ENCODE assay signal across 8 mouse cellular contexts in genomic region chr9:27192001-27192760, GRCm38 (mm10). TPM values are rescaled to one million over a fixed set of nuclear protein-coding genes. Genes with fewer than 3 reads are reported as not detected.
DNase-seq lines count a peak whose midpoint lies in the region; ATAC-seq and TF ChIP-seq lines count a peak whose summit lies in the region.

No protein-coding gene starts in this region.

- DNase-seq in 3T3-L1 (ENCODE audit: low read depth, low spot score) (peak; percentile 91), liver (peak; percentile 65)
- peak; percentile 92 for DNase-seq in kidney, postnatal 10 days
- DNase-seq in midbrain, postnatal 0 days (ENCODE audit: low spot score): peak; percentile 93

- H3K36me3 ChIP-seq in forebrain, embryonic 13.5 days (ENCODE audit: poor library complexity, severe bottlenecking): no peaks in the 10 kb centered on the region
- no peaks in the 10 kb centered on the region for H3K36me3 ChIP-seq in heart, embryonic 15.5 days
- no peaks in the 10 kb centered on the region for H3K36me3 ChIP-seq in midbrain, postnatal 0 days (ENCODE audit: insufficient read depth, low read length)
- no peaks in the 10 kb centered on the region for H3K36me3 ChIP-seq in testis, adult 2 months (ENCODE audit: control insufficient read depth, insufficient read depth, low read length)

- no peak for TF ChIP-seq CTCF in midbrain, postnatal 0 days (IDR thresholded peaks at IDR 0.05)
- no peak for TF ChIP-seq CTCF in testis, adult 2 months (IDR thresholded peaks at IDR 0.05; ENCODE audit: control insufficient read depth, insufficient read depth, insufficient replicate concordance, low read depth, low read length)

- H3K9ac ChIP-seq in forebrain, embryonic 13.5 days: peak overlapping the region; percentile 45
- peak overlapping the region; percentile 29; the same call in 1 of the 2 replicates for H3K9ac ChIP-seq in heart, embryonic 15.5 days
- H3K9ac ChIP-seq in midbrain, postnatal 0 days (replicated peaks; ENCODE audit: low read length, poor library complexity, severe bottlenecking): 0 out of 2 replicates have a peak overlapping the region, but pooled peaks have one; percentile 13

- H3K4me3 ChIP-seq in forebrain, embryonic 13.5 days: peak overlapping the region; percentile 29
- H3K4me3 ChIP-seq in heart, embryonic 15.5 days: peak overlapping the region; percentile 37
- H3K4me3 ChIP-seq in midbrain, postnatal 0 days (ENCODE audit: low read depth, low read length): peak overlapping the region; percentile 14
- peak overlapping the region; percentile 26 for H3K4me3 ChIP-seq in testis, adult 2 months (ENCODE audit: control insufficient read depth, low read depth, low read length)

- H3K9me3 ChIP-seq in forebrain, embryonic 13.5 days (replicated peaks): no peaks in the 10 kb centered on the region
- H3K9me3 ChIP-seq in heart, embryonic 15.5 days (replicated peaks): no peaks in the 10 kb centered on the region
- H3K9me3 ChIP-seq in midbrain, postnatal 0 days (ENCODE audit: low read length): no peaks in the 10 kb centered on the region

- 4% methylated on average over 14 of the region's 14 CpGs for WGBS in forebrain, embryonic 13.5 days
- 8% methylated on average over 14 of the region's 14 CpGs for WGBS in heart, embryonic 15.5 days
- 3% methylated on average over 14 of the region's 14 CpGs for WGBS in midbrain, postnatal 0 days

- peak; percentile 89 for ATAC-seq in cerebellum, adult (ENCODE audit: insufficient number of reproducible peaks, low FRiP score, low TSS enrichment)
- ATAC-seq in forebrain, embryonic 13.5 days: peak; percentile 96
- ATAC-seq in heart, embryonic 15.5 days (replicated peaks; ENCODE audit: insufficient number of reproducible peaks, insufficient read depth, low FRiP score, low read depth): peak; percentile 92
- peak; percentile 93 for ATAC-seq in midbrain, postnatal 0 days (ENCODE audit: low FRiP score)

- peak overlapping the region; percentile 63 for H3K4me2 ChIP-seq in forebrain, embryonic 13.5 days
- peak overlapping the region; percentile 65 for H3K4me2 ChIP-seq in heart, embryonic 15.5 days
- peak overlapping the region; percentile 47 for H3K4me2 ChIP-seq in midbrain, postnatal 0 days (ENCODE audit: low read depth, low read length, poor library complexity, severe bottlenecking)

- H3K27ac ChIP-seq in forebrain, embryonic 13.5 days: peak overlapping the region; percentile 88
- peak overlapping the region; percentile 94 for H3K27ac ChIP-seq in heart, embryonic 15.5 days
- H3K27ac ChIP-seq in midbrain, postnatal 0 days (ENCODE audit: low read depth, low read length): peak overlapping the region; percentile 44
- no peak overlapping the region for H3K27ac ChIP-seq in testis, adult 2 months (ENCODE audit: control insufficient read depth, insufficient read depth, low read depth, low read length)

- H3K27me3 ChIP-seq in forebrain, embryonic 13.5 days: 0 out of 2 replicates have a peak, but pooled peaks cover 6% of the 10 kb centered on the region
- H3K27me3 ChIP-seq in heart, embryonic 15.5 days: no peaks in the 10 kb centered on the region
- H3K27me3 ChIP-seq in midbrain, postnatal 0 days (ENCODE audit: insufficient read depth, low read length): no peaks in the 10 kb centered on the region
- no peaks in the 10 kb centered on the region for H3K27me3 ChIP-seq in testis, adult 2 months (ENCODE audit: control insufficient read depth, insufficient read depth, low read length)

- TF ChIP-seq POLR2A in testis, adult 2 months (IDR thresholded peaks at IDR 0.05; ENCODE audit: control insufficient read depth, low read depth, low read length): no peak

- peaks cover 41% of the 10 kb centered on the region for H3K4me1 ChIP-seq in forebrain, embryonic 13.5 days
- peaks cover 38% of the 10 kb centered on the region for H3K4me1 ChIP-seq in heart, embryonic 15.5 days (replicated peaks)
- H3K4me1 ChIP-seq in midbrain, postnatal 0 days (ENCODE audit: insufficient read depth, low read length): peaks cover 16% of the 10 kb centered on the region
- H3K4me1 ChIP-seq in testis, adult 2 months (ENCODE audit: control insufficient read depth, insufficient read depth, low read length): peaks cover 9% of the 10 kb centered on the region

RNA-seq across cellular contexts. Expression of gene Jam3, which starts 37.0 kb away (rescaled TPM):
- 113 and 123 TPM in 2 replicates for polyA plus RNA-seq in forebrain, embryonic 13.5 days (2015; fragmentation: Nextera tagmentation; extraction: Ambion mirVana)
- polyA plus RNA-seq in heart, embryonic 15.5 days (2015; fragmentation: Nextera tagmentation; extraction: Ambion mirVana): 41.9 and 44.6 TPM in 2 replicates
- 20.6 and 37.3 TPM in 2 replicates for total RNA-seq in midbrain, postnatal 0 days (2014; rRNA removed)
- polyA plus RNA-seq in midbrain, postnatal 0 days (2015; fragmentation: Nextera tagmentation; extraction: Ambion mirVana): 28.8 and 29.2 TPM in 2 replicates
- 30.0 and 34.1 TPM in 2 replicates for polyA plus RNA-seq in testis, adult 2 months (2012; rRNA removed)
